Mouse (Mus musculus) CH12.LX (cell line): ENCODE results near the gene Ap3d1. TPM values are rescaled to one million over a fixed set of nuclear protein-coding genes. Genes with fewer than 3 reads are reported as not detected.

Source experiments
- DNase-seq: peaks from one replicate; pipeline ENCODE4 v3.0.0-alpha.2; 2013; ENCODE audit errors: extremely low read depth
- H3K27ac ChIP-seq: 2 replicates; pipeline ENCODE4 v1.5.1; 2012; ENCODE audit warnings: low read depth, mild to moderate bottlenecking, control low read depth, moderate library complexity; ENCODE audit not compliant: insufficient read depth
- H3K27me3 ChIP-seq: replicated peaks from 2 replicates; pipeline ENCODE3; 2012; ENCODE audit warnings: inconsistent platforms
- H3K36me3 ChIP-seq, 2 experiments: replicated peaks in 1 of 2; 2 replicates each; pipeline versions ENCODE3 to v1.6.1; 2012; ENCODE audit warnings: inconsistent platforms in 1 of 2, low read length in 1 of 2, mild to moderate bottlenecking in 1 of 2, mixed read lengths in 1 of 2, moderate library complexity in 1 of 2; ENCODE audit not compliant: control insufficient read depth in 1 of 2, insufficient read depth in 1 of 2
- H3K4me1 ChIP-seq, 2 experiments: 2 replicates each; pipeline ENCODE4 v1.6.1; 2012; ENCODE audit warnings: inconsistent platforms in 1 of 2, moderate library complexity in 1 of 2; ENCODE audit not compliant: insufficient read depth in 2 of 2, control insufficient read depth in 1 of 2
- H3K4me2 ChIP-seq: 2 replicates; pipeline ENCODE4 v1.6.1; 2012; ENCODE audit warnings: low read depth, mild to moderate bottlenecking, control low read depth; ENCODE audit not compliant: poor library complexity, insufficient read depth, severe bottlenecking
- H3K4me3 ChIP-seq, 3 experiments: fragments of 150-350 bp in 1 of 3; sonication (generic) in 1 of 3; replicated peaks in 1 of 3; 2 replicates each; pipeline versions ENCODE3 to v1.5.1; 2011 to 2012; ENCODE audit warnings: low read depth in 2 of 3, low read length in 2 of 3, mild to moderate bottlenecking in 2 of 3, moderate library complexity in 2 of 3, control low read depth in 1 of 3, improper control_type of control experiment in 1 of 3, inconsistent platforms in 1 of 3, mixed read lengths in 1 of 3; ENCODE audit not compliant: poor library complexity in 1 of 3
- H3K79me2 ChIP-seq: replicated peaks from 2 replicates; pipeline ENCODE4 v1.6.1; 2012; ENCODE audit warnings: mild to moderate bottlenecking, moderate library complexity; ENCODE audit not compliant: control insufficient read depth, poor library complexity, insufficient read depth, severe bottlenecking; ENCODE audit errors: extremely low read depth
- H3K9ac ChIP-seq: 2 replicates; pipeline ENCODE4 v1.6.1; 2012; ENCODE audit warnings: low read depth, mild to moderate bottlenecking, control low read depth, moderate library complexity; ENCODE audit not compliant: insufficient read depth
- H3K9me3 ChIP-seq: replicated peaks from 2 replicates; pipeline ENCODE3; 2012; ENCODE audit warnings: low read length, inconsistent platforms, mixed read lengths
- BHLHE40 ChIP-seq: IDR thresholded peaks from 2 replicates; pipeline ENCODE4 v1.6.1; 2011; ENCODE audit warnings: mild to moderate bottlenecking, low read depth, low read length, improper control_type of control experiment
- CHD1 ChIP-seq: IDR thresholded peaks from 2 replicates; pipeline ENCODE4 v1.6.1; 2012; ENCODE audit warnings: low read depth, low read length, improper control_type of control experiment, inconsistent platforms
- CHD2 ChIP-seq: IDR thresholded peaks from 2 replicates; pipeline ENCODE4 v1.6.1; 2011; ENCODE audit warnings: low read length, improper control_type of control experiment
- CTCF ChIP-seq, 2 experiments: IDR thresholded peaks in 1 of 2; conservative IDR thresholded peaks in 1 of 2; 2 replicates each; pipeline ENCODE4 v1.5.1; 2011 to 2012; ENCODE audit warnings: low read depth in 2 of 2, low read length in 2 of 2, improper control_type of control experiment in 1 of 2, inconsistent platforms in 1 of 2, mild to moderate bottlenecking in 1 of 2, moderate library complexity in 1 of 2
- E2F4 ChIP-seq: IDR thresholded peaks from 2 replicates; pipeline ENCODE4 v1.6.1; 2011; ENCODE audit warnings: low read depth, low read length, improper control_type of control experiment; ENCODE audit not compliant: insufficient replicate concordance
- ELF1 ChIP-seq: IDR thresholded peaks from 2 replicates; pipeline ENCODE4 v1.6.1; 2014; ENCODE audit warnings: low read depth, mild to moderate bottlenecking, inconsistent platforms, low read length, improper control_type of control experiment
- EP300 ChIP-seq: IDR thresholded peaks from 2 replicates; pipeline ENCODE4 v1.6.1; 2011; ENCODE audit warnings: low read length, improper control_type of control experiment
- ETS1 ChIP-seq: conservative IDR thresholded peaks from 2 replicates; pipeline ENCODE4 v1.6.1; 2012; ENCODE audit warnings: low read depth, mild to moderate bottlenecking, inconsistent platforms, low read length, improper control_type of control experiment, moderate library complexity
- GABPA ChIP-seq: IDR thresholded peaks from 2 replicates; pipeline ENCODE4 v1.6.1; 2012; ENCODE audit warnings: low read depth, low read length, improper control_type of control experiment, inconsistent platforms; ENCODE audit not compliant: insufficient replicate concordance
- HCFC1 ChIP-seq: IDR thresholded peaks from 2 replicates; pipeline ENCODE4 v1.6.1; 2012; ENCODE audit warnings: low read depth, mild to moderate bottlenecking, inconsistent platforms, low read length, improper control_type of control experiment
- IRF4 ChIP-seq: IDR thresholded peaks from 2 replicates; pipeline ENCODE4 v1.6.1; 2014; ENCODE audit warnings: low read depth, mild to moderate bottlenecking, inconsistent platforms, low read length, improper control_type of control experiment
- JUN ChIP-seq: IDR thresholded peaks from 2 replicates; pipeline ENCODE4 v1.6.1; 2011; ENCODE audit warnings: low read depth, mild to moderate bottlenecking, low read length, improper control_type of control experiment, moderate library complexity; ENCODE audit not compliant: insufficient read depth
- JUND ChIP-seq: conservative IDR thresholded peaks from 2 replicates; pipeline ENCODE4 v1.6.1; 2011; ENCODE audit warnings: low read depth, low read length, improper control_type of control experiment
- KAT2A ChIP-seq: IDR thresholded peaks from 2 replicates; pipeline ENCODE4 v1.6.1; 2012; ENCODE audit warnings: low read length, improper control_type of control experiment, inconsistent platforms; ENCODE audit not compliant: insufficient replicate concordance
- MAFK ChIP-seq: IDR thresholded peaks from 2 replicates; pipeline ENCODE4 v1.6.1; 2011; ENCODE audit warnings: low read length, improper control_type of control experiment; ENCODE audit not compliant: insufficient replicate concordance
- MAX ChIP-seq: IDR thresholded peaks from 2 replicates; pipeline ENCODE4 v1.6.1; 2011; ENCODE audit warnings: low read length, improper control_type of control experiment
- MAZ ChIP-seq: IDR thresholded peaks from 2 replicates; pipeline ENCODE4 v1.6.1; 2012; ENCODE audit warnings: low read depth, mild to moderate bottlenecking, inconsistent platforms, low read length, improper control_type of control experiment, moderate library complexity
- MEF2A ChIP-seq: IDR thresholded peaks from 2 replicates; pipeline ENCODE4 v1.6.1; 2014; ENCODE audit warnings: low read depth, mild to moderate bottlenecking, inconsistent platforms, low read length, improper control_type of control experiment, borderline replicate concordance
- MXI1 ChIP-seq: IDR thresholded peaks from 2 replicates; pipeline ENCODE4 v1.6.1; 2011; ENCODE audit warnings: mild to moderate bottlenecking, low read depth, low read length, improper control_type of control experiment
- MYC ChIP-seq: IDR thresholded peaks from 2 replicates; pipeline ENCODE4 v1.6.1; 2011; ENCODE audit warnings: low read depth, mild to moderate bottlenecking, improper control_type of control experiment, low read length
- NELFE ChIP-seq: IDR thresholded peaks from 2 replicates; pipeline ENCODE4 v1.6.1; 2011; ENCODE audit warnings: low read depth, low read length, improper control_type of control experiment
- NRF1 ChIP-seq: IDR thresholded peaks from 2 replicates; pipeline ENCODE4 v1.6.1; 2014; ENCODE audit warnings: low read depth, mild to moderate bottlenecking, inconsistent platforms, low read length, improper control_type of control experiment, moderate library complexity
- PAX5 ChIP-seq: IDR thresholded peaks from 2 replicates; pipeline ENCODE4 v1.6.1; 2012; ENCODE audit warnings: low read length, inconsistent platforms, mixed read lengths
- POLR2A ChIP-seq: IDR thresholded peaks from 2 replicates; pipeline ENCODE4 v1.6.1; 2011; ENCODE audit warnings: low read depth, mild to moderate bottlenecking, improper control_type of control experiment, low read length
- POLR2AphosphoS2 ChIP-seq: IDR thresholded peaks from 2 replicates; pipeline ENCODE4 v1.6.1; 2011; ENCODE audit warnings: low read depth, low read length, improper control_type of control experiment
- RAD21 ChIP-seq: IDR thresholded peaks from 2 replicates; pipeline ENCODE4 v1.6.1; 2011; ENCODE audit warnings: low read depth, mild to moderate bottlenecking, low read length, improper control_type of control experiment, moderate library complexity
- RCOR1 ChIP-seq: conservative IDR thresholded peaks from 2 replicates; pipeline ENCODE4 v1.6.1; 2012; ENCODE audit warnings: low read depth, mild to moderate bottlenecking, inconsistent platforms, low read length, improper control_type of control experiment
- SIN3A ChIP-seq: IDR thresholded peaks from 2 replicates; pipeline ENCODE4 v1.6.1; 2012; ENCODE audit warnings: low read length, improper control_type of control experiment, inconsistent platforms
- SMC3 ChIP-seq: IDR thresholded peaks from 2 replicates; pipeline ENCODE4 v1.6.1; 2011; ENCODE audit warnings: low read depth, low read length, improper control_type of control experiment
- TBP ChIP-seq: conservative IDR thresholded peaks from 2 replicates; pipeline ENCODE4 v1.6.1; 2011; ENCODE audit warnings: low read depth, low read length, improper control_type of control experiment
- TCF12 ChIP-seq: IDR thresholded peaks from 2 replicates; pipeline ENCODE4 v1.6.1; 2014; ENCODE audit warnings: low read depth, mild to moderate bottlenecking, inconsistent platforms, low read length, improper control_type of control experiment
- UBTF ChIP-seq: IDR thresholded peaks from 2 replicates; pipeline ENCODE4 v1.6.1; 2012; ENCODE audit warnings: low read depth, mild to moderate bottlenecking, inconsistent platforms, low read length, improper control_type of control experiment, moderate library complexity
- USF1 ChIP-seq: IDR thresholded peaks from 2 replicates; pipeline ENCODE4 v1.6.1; 2014; ENCODE audit warnings: low read depth, mild to moderate bottlenecking, inconsistent platforms, low read length, improper control_type of control experiment
- USF2 ChIP-seq: conservative IDR thresholded peaks from 2 replicates; pipeline ENCODE4 v1.6.1; 2011; ENCODE audit warnings: low read depth, low read length, improper control_type of control experiment
- ZC3H11A ChIP-seq: IDR thresholded peaks from 2 replicates; pipeline ENCODE4 v1.6.1; 2012; ENCODE audit warnings: low read depth, mild to moderate bottlenecking, inconsistent platforms, low read length, improper control_type of control experiment
- ZKSCAN1 ChIP-seq: IDR thresholded peaks from 2 replicates; pipeline ENCODE4 v1.6.1; 2012; ENCODE audit warnings: low read depth, inconsistent platforms, low read length, improper control_type of control experiment, borderline replicate concordance
- ZMIZ1 ChIP-seq: IDR thresholded peaks from 2 replicates; pipeline ENCODE4 v1.6.1; 2012; ENCODE audit warnings: low read depth, mild to moderate bottlenecking, inconsistent platforms, low read length, improper control_type of control experiment
- ZNF384 ChIP-seq: IDR thresholded peaks from 2 replicates; pipeline ENCODE4 v1.6.1; 2012; ENCODE audit warnings: low read depth, low read length, improper control_type of control experiment, inconsistent platforms
- dilution Hi-C: fragments of 300-500 bp; cut with MboI; formaldehyde crosslinking; loops from 2 replicates; pipeline ENCODE4 v1.14.3; 2020; ENCODE audit warnings: low sequenced_read_pairs; ENCODE audit not compliant: extremely low pct_unique_long_range_greater_than_20kb, extremely low pct_ligation_motif_present
- in situ Hi-C: fragments of 300-500 bp; cut with MboI; formaldehyde crosslinking; loops from 3 replicates; pipeline ENCODE4 v1.14.3; 2019; ENCODE audit warnings: low sequenced_read_pairs, low pct_ligation_motif_present, low pct_unique_long_range_greater_than_20kb, mixed read lengths
- polyA plus RNA-seq: library from polyadenylated mRNA; unstranded; fragments of >175 nt; gene quantifications from 2 replicates; pipeline ENCODE4 v1.2.1, GENCODE M21; 2012; ENCODE audit warnings: low read depth; ENCODE audit not compliant: insufficient read length
- total RNA-seq, 2 experiments: library from RNA; depleted of rRNA; stranded (reverse); fragments of 300-350 nt in 1 of 2; fragments of >200 nt in 1 of 2; gene quantifications; 2 replicates each; pipeline ENCODE4 v1.2.3; 2012 to 2014

The Ap3d1 gene
- total RNA-seq (2012; rRNA removed) (48.1 and 49.4 TPM in 2 replicates), total RNA-seq (2014; rRNA removed) (24.2 and 28.4 TPM in 2 replicates), polyA plus RNA-seq (46.5 and 57.0 TPM in 2 replicates)

DNA sequence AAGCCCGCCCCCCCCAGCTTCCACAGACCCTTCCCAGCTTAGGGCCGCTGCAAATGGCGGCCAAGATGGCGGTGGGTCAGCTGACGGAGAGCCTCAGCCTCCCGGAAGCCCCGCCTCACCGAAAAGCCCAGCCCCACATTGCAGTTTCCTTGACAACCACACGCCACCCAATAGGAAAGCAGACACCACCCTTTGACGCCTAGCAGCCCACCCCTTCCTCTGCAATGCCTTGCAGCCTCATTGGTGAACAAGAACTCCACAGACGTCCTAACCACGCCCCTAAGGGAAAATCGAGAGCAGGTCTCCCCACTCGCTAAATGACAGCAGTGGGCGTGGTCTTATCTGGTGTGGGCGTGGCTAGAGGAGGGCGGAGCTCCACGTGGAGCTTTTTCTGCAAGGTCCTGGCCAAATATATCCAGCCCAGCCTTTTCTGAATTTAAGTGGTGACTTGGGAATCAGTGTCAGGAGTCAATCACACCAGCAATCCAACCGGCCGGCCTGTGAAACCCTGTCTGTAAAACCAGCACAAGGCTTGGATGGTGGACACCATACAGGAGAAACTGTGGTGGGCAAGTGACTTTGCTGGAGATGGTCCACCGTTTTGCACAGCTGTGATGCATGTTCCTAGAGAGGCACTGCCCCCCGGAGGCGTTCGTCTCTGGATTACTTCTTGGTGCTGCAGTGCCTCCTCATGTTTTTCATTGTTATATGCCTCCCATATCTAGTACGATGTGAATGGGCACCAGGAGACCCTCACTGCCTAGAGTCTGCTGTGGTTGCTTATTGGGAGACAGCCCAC, at the start of gene Ap3d1:
Gene Ap3d1 (minus strand): TSS at position 85 of the 799 bp plus-strand sequence.
- peaks cover 11 to 43% of the 10 kb centered on the region in 2 experiments for H3K4me1 ChIP-seq
- H3K9ac ChIP-seq, result peak within 1 kb of the TSS; percentile 93
- H3K27ac ChIP-seq, result peak within 1 kb of the TSS; percentile 9; the same call in 1 of the 2 replicates
- peak; percentile 76 for TF ChIP-seq SIN3A
- no peak for TF ChIP-seq TCF12
- TF ChIP-seq NELFE, result peak; percentile 47; the same call in 1 of the 2 replicates
- TF ChIP-seq JUND, result 0 out of 2 replicates have a peak, but pooled peaks have one; percentile 19
- TF ChIP-seq USF2, result peak; percentile 73
- no peak for TF ChIP-seq KAT2A
- no peak for TF ChIP-seq RCOR1
- TF ChIP-seq ELF1, result peak; percentile 94
- no peak for TF ChIP-seq E2F4
- TF ChIP-seq JUN, result no peak
- peak; percentile 92 for TF ChIP-seq MYC
- TF ChIP-seq HCFC1, result peak; percentile 75
- TF ChIP-seq GABPA, result no peak
- TF ChIP-seq MAX, result peak; percentile 91
- no peak for TF ChIP-seq CHD2
- TF ChIP-seq ETS1, result no peak
- no peak for TF ChIP-seq BHLHE40
- peak; percentile 99 for TF ChIP-seq MXI1
- TF ChIP-seq RAD21, result peak; percentile 24
- peak; percentile 74 for TF ChIP-seq POLR2A
- TF ChIP-seq MAZ, result peak; percentile 24; the same call in 1 of the 2 replicates
- TF ChIP-seq ZC3H11A, result no peak
- TF ChIP-seq EP300, result no peak
- peak in 1 of 2 experiments; percentile 43; a peak in 2 of 4 replicates for TF ChIP-seq CTCF (conservative IDR thresholded peaks at IDR 0.05 in 1 of 2, IDR thresholded peaks at IDR 0.05 in 1 of 2; ENCODE audit: low read depth in 2 of 2, low read length in 2 of 2)
- no peak for TF ChIP-seq ZKSCAN1
- no peak for TF ChIP-seq MAFK
- TF ChIP-seq PAX5, result no peak
- peak; percentile 79 for TF ChIP-seq NRF1
- TF ChIP-seq UBTF, result no peak
- peak; percentile 62; the same call in 1 of the 2 replicates for TF ChIP-seq TBP
- no peak for TF ChIP-seq ZMIZ1
- TF ChIP-seq POLR2AphosphoS2, result no peak
- TF ChIP-seq USF1, result peak; percentile 85
- TF ChIP-seq CHD1, result no peak
- peak; percentile 33; the same call in 1 of the 2 replicates for TF ChIP-seq IRF4
- no peak for TF ChIP-seq ZNF384
- 0 out of 2 replicates have a peak, but pooled peaks have one; percentile 14 for TF ChIP-seq MEF2A
- TF ChIP-seq SMC3, result no peak
- in situ Hi-C loops (no loop called here), dilution Hi-C loops (no loop called here)
- no peaks in the 10 kb centered on the region for H3K9me3 ChIP-seq
- peak; percentile 100 for DNase-seq
- no peaks in the 10 kb centered on the region for H3K27me3 ChIP-seq
- peak within 1 kb of the TSS; percentile 64 for H3K4me2 ChIP-seq
- H3K79me2 ChIP-seq, result peaks cover 45% of the 10 kb centered on the region
- peaks cover 0 to 16% of the 10 kb centered on the region in 2 experiments for H3K36me3 ChIP-seq
- H3K4me3 ChIP-seq, result peak within 1 kb of the TSS; percentile 72 to 97 (median 89)
